Mouse (Mus musculus) liver, embryonic 14.5 days (tissue): ENCODE results near the gene AC124108.1.

Experiments
- CTCF ChIP-seq: IDR thresholded peaks from 2 replicates; pipeline ENCODE4 v1.5.1; 2016; ENCODE audit warnings: antibody characterized with exemption, low read depth, control low read depth
- EP300 ChIP-seq: IDR thresholded peaks from 2 replicates; pipeline ENCODE4 v1.6.1; 2016; ENCODE audit warnings: antibody characterized with exemption, low read depth

DNA sequence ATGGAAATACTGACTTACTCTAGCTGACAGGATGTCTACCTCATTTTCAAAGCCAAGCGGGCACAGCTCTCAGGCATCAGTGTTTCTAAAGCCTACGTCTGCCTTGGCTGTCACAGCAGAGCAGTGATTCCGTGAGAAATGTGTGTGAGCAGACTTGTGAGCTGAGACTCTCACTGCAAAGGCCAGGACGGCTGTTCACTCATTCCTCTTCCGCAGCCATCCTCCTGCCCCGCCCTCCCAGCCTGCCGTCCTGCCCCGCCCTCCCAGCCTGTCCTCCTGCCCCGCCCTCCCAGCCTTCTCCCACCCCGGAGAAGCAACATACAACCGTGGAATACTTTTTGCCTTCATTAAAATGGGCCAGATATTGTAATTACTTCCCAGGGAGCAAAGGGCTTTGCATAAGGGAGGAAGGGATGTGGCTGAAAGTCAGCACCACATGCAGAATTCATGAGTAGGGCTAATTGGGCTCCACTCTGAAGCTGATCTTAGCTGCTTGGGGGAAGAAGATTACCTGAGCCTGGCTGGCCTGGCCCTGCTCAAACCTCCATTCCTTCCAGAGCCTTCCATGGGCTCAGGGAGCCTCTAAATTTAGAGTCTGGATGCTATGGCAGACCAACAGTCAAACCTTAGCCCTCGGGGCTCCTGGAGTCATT is 23.0 kb upstream of the AC124108.1 start:
- no peak for TF ChIP-seq CTCF
- TF ChIP-seq EP300: no peak
